Mouse (Mus musculus) heart, postnatal 36 days (tissue): ENCODE measurements around the gene Ogfod3. TPM values are rescaled to one million over a fixed set of nuclear protein-coding genes. Genes with fewer than 3 reads are reported as not detected.

Source experiments
- DNase-seq, 2 experiments: peaks; one replicate each; pipeline ENCODE4 v3.0.0; 2021 to 2022
- intact Hi-C: fragments of 180-260 bp; cut with DNase I; formaldehyde crosslinking; loops from one replicate; pipeline ENCODE4 v1.15.1; 2025
- total RNA-seq, 2 experiments: library from RNA; stranded (reverse); gene quantifications; 2 replicates each; pipeline ENCODE4 v1.2.3; 2021

The Ogfod3 gene
- total RNA-seq, result 10 to 100 TPM; 14.7 to 19.1 TPM

DNA sequence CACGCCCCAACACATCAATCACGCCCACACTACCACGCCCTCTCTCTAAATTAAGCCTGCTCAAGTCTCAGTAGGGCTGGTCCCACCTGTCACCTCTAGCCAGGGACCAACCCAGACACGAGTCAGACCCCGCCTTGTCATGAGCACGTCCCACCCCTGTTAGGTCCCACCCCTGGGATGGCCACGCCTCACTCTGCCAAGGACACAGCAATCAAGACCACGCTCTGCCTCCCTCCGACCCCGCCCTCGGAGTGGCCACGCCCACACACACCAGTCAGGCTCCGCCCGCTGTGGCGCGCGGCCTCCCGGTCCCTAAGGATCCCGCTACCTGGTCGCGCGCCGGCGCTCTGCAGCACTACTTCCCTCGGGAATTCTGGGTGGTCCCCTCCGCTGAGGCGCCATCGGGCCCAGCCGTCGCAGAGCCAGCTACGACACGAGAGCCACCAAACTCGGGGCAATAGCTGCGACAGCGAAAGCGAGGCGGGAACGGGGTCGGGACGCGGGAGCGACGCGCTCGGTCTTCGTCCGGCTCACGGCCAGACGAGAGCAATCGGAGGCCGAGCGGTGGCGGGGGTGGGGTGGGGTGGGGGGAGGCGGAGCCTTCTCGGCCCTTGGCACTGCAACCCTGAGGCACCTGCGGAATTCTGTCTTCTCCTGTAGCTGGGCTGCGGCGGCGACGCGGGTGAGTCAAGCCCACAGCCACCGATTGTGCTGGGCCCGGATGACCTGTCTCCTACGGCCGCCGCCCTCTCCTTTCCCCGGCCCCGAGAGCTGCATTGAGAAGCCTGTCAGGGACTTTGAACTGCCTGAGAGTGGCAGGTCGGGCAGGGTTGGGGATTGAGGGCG lies at the start of gene Ogfod3, which contains the start of gene Hexdc:
Ogfod3 (minus strand) TSS at position 551 of the 846 bp plus-strand sequence.
Hexdc (plus strand) TSS at position 273 of the 846 bp plus-strand sequence.
- DNase-seq, result peak; percentile 92 to 93
- intact Hi-C loops, result no loop called here

DNA sequence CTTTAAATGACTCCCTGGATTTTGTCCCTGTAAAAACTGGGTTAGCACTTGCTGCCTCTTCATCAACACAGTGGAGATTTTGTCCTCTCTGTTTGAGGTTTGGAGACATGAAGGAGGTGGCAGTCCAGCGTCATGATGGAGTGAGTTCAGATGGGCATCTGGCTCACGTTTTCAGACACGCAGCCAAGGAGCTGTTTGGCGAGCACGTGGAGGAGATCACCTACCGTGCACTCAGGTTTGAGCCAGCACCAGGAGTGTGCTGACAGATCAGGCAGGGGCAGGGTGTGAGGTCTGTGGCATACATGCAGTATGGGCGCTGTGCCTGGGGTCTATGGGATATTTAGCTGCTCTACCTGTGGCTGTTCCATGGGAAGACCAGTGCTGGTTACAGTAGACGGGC lies 45.7 kb upstream of the Ogfod3 start:
- intact Hi-C loops, result no loop called here
- no peak for DNase-seq

DNA sequence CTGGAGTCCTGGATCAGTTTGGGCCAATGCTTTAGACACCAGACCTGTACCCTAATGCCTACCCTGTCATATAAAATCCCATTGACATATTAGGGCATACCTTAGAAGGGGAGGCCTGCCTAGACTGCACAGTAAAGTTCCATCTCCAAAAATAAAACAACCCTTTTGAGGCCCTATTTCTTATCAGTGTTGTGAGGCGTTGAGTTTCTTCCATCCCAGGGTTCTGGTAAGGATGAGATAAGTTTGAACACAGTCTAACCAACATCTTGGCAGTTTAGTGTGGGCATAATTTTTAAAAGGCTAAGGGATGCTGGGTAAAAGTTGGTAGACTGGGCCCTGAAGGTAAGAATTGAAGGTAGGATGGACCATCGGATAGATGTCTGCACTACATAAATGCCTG lies 35.2 kb upstream of the Ogfod3 start:
- DNase-seq, result no peak
- intact Hi-C loops, result loop anchor here (5.0 to 10.0 kb wide), 2 partner anchors 113 to 465 kb away; partner anchors contain the start of genes Metrnl and Wdr45b

DNA sequence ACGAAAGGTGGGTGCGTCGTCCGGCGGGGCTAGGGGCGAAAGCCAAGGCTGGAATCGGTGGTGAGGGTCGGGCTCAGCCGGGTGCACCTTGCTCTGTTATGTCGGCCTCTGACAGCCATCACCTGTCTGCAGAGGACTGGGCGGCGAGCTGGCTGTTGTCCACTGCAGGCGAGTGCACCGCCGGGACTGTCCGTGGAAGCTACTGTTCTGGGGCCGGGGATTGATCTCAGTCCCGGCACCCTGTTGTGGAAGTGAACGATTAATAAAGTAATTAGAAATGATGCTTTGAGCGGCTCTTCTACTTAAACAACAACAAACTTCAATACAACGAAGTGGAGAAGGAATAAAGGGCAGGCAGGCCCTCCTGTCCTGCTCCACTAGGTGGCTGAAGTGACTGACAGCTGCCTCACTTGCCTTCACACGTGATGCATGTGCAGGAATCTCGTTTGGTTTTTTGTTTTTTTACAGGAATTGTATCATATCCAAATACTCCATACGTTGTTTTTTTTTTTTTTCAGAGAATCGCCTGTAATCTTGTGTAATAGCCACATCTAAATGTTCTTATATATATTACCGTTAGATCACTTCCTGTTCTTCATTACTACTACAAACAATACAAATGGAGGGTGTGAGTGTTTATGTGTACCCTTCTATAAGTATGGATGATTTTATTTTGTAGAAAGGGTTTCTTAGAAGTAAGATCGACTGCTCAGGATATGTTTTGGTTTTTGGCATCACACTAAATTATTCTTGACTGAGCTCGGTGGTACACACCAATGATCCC lies 33.0 kb upstream of the Ogfod3 start:
- intact Hi-C loops, result loop anchor here (2.0 to 10.0 kb wide), 3 partner anchors 21 to 467 kb away; partner anchors contain the start of genes Foxk2, Metrnl and Wdr45b
- DNase-seq, result no peak

DNA sequence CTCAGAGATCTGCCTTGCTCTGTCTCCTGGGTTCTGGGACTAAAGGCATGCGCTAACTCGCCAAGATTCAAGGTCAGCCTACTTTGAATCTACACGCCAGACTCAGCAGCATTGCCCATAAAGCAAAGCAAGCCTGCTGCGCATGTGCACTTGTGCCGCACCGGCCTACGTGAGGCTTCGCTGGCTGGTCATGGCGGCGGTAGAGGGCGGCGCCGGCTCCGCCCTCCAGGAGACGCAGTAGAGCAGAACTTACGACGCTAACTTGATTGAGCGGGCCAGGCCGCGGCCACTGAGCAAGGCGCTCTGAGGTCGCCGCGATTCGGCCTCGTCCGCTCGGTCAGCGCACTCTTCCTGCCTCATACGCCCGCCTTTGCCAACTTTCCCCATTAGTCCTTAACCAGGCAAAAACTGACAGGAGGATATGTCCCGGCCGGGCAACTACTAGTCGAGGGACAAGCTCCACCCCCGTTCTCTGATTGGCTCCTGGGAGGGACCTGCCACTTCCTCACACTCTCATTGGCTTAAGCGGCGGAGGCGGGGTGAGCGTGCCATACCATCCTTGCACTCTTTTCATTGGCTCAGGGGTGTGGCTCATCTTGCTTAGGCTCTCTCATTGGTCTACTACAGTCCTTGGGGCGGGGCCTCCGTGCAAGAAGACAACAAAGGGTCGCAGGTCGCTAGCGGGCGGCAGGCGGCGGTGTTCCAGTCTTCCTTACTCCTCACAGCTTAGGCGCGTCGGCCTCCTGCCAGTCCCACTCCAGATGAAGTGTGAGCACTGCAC lies 32.2 kb upstream of the Ogfod3 start, which contains the start of gene Narf:
Narf (plus strand) TSS at position 690 of the 781 bp plus-strand sequence.
- intact Hi-C loops, result loop anchor here (2.0 to 10.0 kb wide), 3 partner anchors 22 to 468 kb away; partner anchors contain the start of genes Foxk2, Metrnl and Wdr45b

DNA sequence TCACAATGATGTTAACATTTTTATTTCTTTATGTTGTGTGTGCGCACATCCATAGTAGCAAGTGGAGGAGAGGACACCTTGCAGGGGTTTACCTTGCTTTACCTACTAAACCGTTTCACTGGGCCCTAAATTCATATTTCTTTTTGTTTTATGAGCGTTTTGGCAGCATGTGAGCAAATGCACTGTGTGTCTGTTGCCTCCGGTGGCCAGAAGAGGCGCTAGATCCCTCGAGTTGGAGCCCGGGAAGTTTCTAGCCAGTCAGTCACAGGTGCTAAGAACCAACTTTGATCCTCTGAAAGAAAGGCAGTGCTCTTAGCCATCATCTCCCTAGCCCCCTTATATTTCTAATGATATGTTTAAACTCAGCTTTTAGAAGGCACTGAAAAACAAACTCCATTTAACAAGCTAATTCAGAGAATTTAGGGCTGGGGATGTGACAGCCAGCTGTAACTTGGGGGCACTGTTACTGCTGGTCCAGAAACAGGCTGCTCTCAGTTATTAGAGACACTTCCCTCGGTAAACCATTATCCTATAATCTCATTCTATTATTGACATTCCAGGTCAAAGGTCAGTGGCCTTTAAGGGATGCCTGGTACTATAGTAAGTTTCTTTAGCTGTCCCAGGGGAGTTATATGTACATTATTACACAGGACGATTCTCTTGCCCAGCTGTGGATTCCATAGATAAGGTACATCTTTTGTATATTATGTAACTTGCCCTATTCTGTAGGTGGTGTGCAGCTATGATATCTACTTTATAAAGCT lies 31.1 kb upstream of the Ogfod3 start:
- intact Hi-C loops, result loop anchor here (2.0 to 10.0 kb wide), 3 partner anchors 23 to 469 kb away; partner anchors contain the start of genes Foxk2, Metrnl and Wdr45b
- peak in 1 of 2 experiments; percentile 20 for DNase-seq

More for the DNA sequence above, 32.2 kb upstream of the Ogfod3 start, which contains the start of gene Narf:
- DNase-seq, result peak; percentile 95 to 97

DNA sequence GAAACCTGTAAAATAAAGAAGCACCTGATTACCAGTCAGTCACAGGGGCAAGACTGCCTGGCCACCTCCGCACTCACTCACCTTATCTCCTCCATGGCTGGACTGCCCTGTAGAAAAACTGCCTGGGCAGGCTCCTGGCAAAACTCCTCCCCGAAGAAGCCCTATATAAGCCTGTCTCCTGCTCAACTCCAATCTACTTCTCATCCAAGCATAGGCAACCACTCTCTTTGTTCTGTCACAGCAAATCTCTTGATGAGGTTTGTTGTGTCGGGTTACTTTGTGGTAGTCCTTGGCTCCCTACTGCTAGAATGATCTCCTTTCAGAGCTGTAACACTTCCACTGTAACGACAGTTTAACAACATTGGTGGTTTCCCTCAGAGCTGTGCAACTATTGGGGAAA lies 28.2 kb upstream of the Ogfod3 start:
- no peak for DNase-seq
- intact Hi-C loops, result loop anchor here (10.0 kb wide), 1 partner anchor 472 kb away; the partner anchor contains the start of gene Metrnl

DNA sequence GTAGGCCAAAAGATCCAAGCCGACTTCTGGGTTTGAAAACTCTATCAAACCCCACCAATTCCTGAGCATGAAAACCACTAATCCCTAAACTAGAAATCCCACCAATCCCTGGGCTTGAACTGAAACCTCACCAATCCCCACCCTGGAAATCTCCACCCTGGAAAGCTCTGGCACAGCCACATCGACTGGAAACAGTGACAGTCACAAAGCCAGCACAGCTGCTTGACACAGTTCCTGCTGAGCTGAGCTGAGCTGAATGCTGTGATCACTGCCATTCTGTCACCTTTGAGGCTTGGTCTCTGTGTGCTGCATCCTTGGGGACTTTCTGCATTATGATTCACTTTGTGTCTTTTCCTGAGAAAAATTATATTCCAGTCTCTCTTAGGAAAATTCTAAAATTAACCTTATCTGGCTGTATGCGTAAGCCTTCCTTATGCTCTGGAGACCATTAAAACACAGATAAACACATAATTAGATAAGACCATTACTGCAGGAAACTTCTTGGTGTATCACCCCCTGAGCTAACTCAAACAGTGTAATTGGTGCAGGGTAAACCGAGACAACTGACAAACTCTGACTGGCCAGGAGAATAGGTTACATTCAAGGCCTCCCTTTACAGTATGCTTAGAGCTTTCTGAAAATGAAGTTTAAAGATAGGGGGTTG lies 27.2 kb upstream of the Ogfod3 start:
- intact Hi-C loops, result loop anchor here (10.0 kb wide), 1 partner anchor 473 kb away; the partner anchor contains the start of gene Metrnl
- peak; percentile 25 to 35 for DNase-seq

DNA sequence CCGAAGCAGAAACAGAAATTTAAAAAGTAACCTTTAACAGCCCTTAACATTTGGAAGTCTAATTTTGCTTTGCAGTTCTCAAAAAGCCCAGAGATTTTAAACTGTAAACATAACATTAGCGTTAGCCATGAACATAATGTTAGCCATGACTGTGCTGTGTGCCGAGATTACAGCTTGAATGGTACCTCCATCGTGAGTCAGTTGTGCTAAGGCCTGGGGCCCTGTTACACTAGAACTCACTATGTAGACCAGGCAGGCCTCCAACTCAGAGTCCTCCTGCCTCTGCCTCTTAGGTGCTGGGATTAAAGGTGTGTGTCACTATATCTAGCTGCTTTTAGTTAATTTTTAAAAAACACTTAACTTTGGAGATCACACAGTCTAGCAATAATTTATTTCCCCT lies 26.7 kb upstream of the Ogfod3 start:
- DNase-seq, result no peak
- intact Hi-C loops, result loop anchor here (10.0 kb wide), 1 partner anchor 474 kb away; the partner anchor contains the start of gene Metrnl

DNA sequence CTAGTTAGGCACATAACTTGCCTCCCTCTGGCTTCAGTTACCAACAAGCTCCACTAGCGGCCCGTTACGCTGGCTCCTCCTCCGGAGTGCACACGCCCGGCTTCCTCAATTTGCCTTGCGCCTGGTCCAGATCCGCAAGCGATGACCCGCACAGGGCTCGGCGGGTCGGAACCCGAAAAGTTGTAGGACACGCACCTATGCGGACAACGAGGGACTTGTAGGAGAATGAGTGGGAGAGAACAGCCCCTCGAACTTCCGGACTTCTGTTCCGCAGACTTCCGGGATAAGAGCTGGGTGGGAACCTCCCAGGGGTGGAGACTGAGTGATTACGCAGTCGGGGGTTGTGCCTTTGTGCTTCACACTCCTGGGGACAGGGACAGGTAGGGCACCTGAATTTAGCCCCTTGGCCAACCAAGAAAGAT lies 24.5 kb upstream of the Ogfod3 start, which contains the start of gene Cybc1:
Cybc1 (minus strand) TSS at position 305 of the 422 bp plus-strand sequence.
- intact Hi-C loops, result loop anchor here (2.0 kb wide), 1 partner anchor 20 kb away; no protein-coding TSS in a partner anchor

DNA sequence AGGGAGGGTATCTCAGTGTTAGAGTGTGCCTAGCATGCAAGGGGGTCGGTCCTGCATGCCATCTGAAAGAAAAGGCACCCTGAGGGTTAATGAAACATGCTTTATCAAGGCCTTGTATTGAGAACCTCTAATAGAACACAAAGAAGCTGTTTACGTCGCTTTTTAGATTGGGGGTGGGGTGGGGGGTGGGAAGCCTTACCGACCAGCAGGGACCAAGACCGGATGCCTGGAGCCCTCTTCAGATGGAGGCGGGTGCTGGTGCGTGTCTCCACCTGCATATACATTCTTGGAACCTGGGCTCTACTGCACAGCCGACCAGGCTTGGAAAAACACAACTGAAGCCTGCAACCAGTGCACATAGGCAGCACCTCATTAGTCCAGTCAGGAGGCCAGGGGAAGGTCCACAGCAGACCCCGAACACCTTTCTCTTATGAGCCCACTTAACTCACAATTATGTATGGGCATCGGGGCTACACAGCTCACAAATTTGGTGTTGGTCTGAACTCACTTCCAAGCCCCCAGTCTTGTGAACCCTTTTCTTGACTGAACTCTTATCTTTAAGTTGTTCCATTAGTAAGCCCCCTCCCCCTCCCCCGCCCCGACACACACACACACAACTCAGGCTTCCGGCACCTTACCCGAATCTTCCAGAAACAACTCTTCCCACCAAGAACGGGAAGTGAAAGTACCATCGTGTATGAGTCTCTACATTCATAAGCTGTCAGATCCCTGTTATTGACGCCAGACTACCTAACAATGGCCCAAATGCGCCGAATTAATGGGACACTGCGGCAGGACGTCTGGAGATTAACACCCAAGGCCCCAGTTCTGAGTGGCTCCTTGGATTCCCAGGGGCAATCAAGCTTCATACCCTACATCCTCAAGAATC lies 23.9 kb upstream of the Ogfod3 start:
- intact Hi-C loops, result loop anchor here (2.0 kb wide), 1 partner anchor 20 kb away; no protein-coding TSS in a partner anchor
- no peak for DNase-seq

More for the DNA sequence above, 24.5 kb upstream of the Ogfod3 start, which contains the start of gene Cybc1:
- DNase-seq, result peak; percentile 76 to 83

DNA sequence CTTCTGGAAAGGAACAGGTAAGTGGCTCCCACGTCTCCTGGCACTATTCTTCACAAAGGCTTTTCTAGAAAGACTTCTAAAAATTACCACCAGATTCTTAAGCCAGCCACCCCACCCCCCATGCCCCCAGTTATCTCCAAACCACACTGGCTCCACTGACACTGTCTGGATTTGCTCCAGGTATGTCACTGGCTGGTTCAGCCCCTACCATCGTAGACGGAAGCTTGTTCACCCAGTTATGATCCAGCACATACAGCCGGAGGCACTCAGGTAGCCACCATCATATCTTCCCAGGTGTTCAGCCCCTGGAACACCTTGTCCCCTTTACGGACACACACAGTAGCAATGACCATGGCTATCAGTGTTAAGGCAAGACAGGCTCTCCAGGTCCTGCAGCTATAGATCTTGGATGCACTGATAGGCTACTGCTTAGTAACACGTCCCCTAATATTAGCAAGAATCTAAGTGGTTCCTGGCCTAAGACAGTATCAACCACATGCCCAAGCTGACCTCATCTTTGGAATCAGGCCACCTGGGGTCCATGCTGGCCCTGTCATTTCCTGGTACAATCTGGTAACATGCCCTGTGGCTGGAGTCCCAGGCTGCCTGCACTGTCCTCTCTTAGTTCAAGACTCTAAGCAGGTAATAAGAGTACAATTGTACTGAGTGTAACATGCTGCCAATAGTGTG lies 17.0 kb upstream of the Ogfod3 start:
- no peak for DNase-seq
- intact Hi-C loops, result no loop called here

DNA sequence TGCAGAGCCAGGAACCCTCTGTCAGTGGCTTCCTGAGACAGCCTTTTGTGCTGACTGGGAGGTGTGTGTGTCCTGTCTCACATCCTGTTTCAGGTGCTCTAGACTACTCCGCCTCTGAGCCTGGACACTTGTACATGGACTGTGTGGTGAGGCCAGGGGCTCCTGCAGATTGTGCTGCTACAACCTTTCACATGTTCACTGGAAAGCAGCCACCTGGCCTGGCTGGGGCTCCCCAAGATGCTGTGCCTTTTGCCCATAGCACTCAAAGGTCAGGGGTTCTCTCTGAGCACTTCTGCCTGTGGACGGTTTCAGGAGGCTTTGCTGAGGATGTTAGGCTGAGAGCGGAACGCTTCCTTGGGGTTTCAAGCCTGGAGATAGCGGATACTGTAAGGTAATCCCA lies 16.3 kb upstream of the Ogfod3 start:
- no peak for DNase-seq
- intact Hi-C loops, result no loop called here

DNA sequence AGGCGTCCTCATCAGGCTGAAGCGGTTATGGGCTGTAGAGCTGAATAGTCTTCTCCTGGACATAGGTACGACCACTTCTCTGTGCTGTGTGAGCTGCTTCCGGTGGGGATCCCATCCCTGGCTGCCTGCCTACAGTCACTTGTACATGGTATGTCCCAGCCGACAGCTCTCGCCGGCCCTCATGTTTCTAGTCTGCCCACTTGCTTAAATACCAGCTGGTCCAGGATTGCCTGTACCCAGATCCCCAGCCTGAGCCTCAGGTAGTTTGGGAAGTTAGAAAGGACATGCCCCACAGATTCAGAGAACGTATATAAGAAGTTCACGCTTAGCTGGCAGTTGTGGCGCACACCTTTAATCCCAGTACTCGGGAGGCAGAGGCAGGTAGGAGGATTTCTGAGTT lies 15.3 kb upstream of the Ogfod3 start:
- no peak for DNase-seq
- intact Hi-C loops, result no loop called here

DNA sequence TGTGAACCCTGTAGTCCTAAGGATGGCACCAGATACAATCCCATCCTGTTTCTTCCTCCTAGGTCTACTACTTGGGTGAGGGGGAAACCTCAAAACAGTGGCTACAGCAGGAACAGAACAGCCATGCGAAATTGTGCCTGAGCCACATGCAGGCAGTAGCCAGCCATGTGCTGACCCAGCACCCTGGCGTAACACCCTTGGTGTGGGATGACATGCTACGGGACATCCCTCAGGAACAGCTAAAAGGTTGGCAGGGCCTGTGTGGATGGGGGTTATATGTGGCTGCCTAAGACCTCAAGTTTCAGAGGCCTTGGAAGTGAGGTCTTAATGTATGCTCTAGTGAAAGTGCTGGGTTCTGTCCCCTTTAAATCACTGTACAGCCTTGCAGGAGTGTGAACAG lies 12.3 kb upstream of the Ogfod3 start:
- intact Hi-C loops, result no loop called here
- DNase-seq, result no peak

DNA sequence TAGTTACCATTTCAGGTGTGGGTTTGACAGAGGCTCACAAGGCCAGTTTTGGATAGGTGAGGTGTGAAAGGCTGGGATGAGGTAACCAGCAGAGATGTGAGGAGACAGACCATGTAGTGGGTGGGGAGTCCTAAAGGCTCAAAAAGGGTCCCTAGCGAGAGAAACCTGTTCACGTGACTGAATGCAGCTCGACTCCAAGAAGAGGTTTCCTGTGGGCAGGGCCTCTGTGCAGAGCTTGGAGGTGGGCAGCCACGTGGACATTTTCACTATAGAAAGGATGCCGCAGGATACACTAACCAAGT lies 701 bp downstream of the Ogfod3 start:
- intact Hi-C loops, result loop anchor here (2.0 kb wide), 1 partner anchor 187 kb away; no protein-coding TSS in a partner anchor
- DNase-seq, result no peak
